Mouse (Mus musculus) heart, adult 2 months (tissue): ENCODE results near the gene Atp6v0a4. TPM values are rescaled to one million over a fixed set of nuclear protein-coding genes. Genes with fewer than 3 reads are reported as not detected.

Source experiments
- DNase-seq, 2 experiments: peaks; one replicate each; pipeline ENCODE4 v3.0.0; 2021
- H3K27ac ChIP-seq: fragments of 200-600 bp; 2 replicates; pipeline ENCODE4 v1.8.1; 2022
- H3K27me3 ChIP-seq: fragments of 200-500 bp; 2 replicates; pipeline ENCODE4 v1.6.1; 2012; ENCODE audit warnings: mild to moderate bottlenecking, low read length, inconsistent platforms, mixed read lengths; ENCODE audit not compliant: control insufficient read depth, insufficient read depth
- H3K36me3 ChIP-seq: fragments of 200-500 bp; 2 replicates; pipeline ENCODE4 v1.6.1; 2012; ENCODE audit warnings: low read length, inconsistent platforms; ENCODE audit not compliant: control insufficient read depth, insufficient read depth
- H3K4me1 ChIP-seq: fragments of 200-500 bp; 2 replicates; pipeline ENCODE4 v1.6.1; 2011; ENCODE audit warnings: low read length; ENCODE audit not compliant: control insufficient read depth, insufficient read depth
- H3K4me3 ChIP-seq: fragments of 200-600 bp; 2 replicates; pipeline ENCODE4 v1.8.1; 2022
- H3K79me2 ChIP-seq: fragments of 200-500 bp; replicated peaks from 2 replicates; pipeline ENCODE4 v1.6.1; 2012; ENCODE audit warnings: mild to moderate bottlenecking, inconsistent platforms, low read length, moderate library complexity, mixed read lengths; ENCODE audit not compliant: control insufficient read depth, insufficient read depth
- H3K9ac ChIP-seq: fragments of 200-500 bp; 2 replicates; pipeline ENCODE4 v1.6.1; 2012; ENCODE audit warnings: low read depth, mild to moderate bottlenecking, control low read depth, inconsistent platforms, low read length, mixed read lengths
- CTCF ChIP-seq: fragments of 200-600 bp; IDR thresholded peaks from 2 replicates; pipeline ENCODE4 v1.8.1; 2022; ENCODE audit warnings: antibody characterized with exemption, mild to moderate bottlenecking, moderate library complexity
- EP300 ChIP-seq: fragments of 200-500 bp; IDR thresholded peaks from 2 replicates; pipeline ENCODE4 v1.6.1; 2011; ENCODE audit warnings: low read depth, low read length, control low read depth; ENCODE audit not compliant: insufficient read depth
- POLR2A ChIP-seq: fragments of 200-500 bp; IDR thresholded peaks from 2 replicates; pipeline ENCODE4 v1.6.1; 2011; ENCODE audit warnings: mild to moderate bottlenecking, low read depth, low read length, control low read depth; ENCODE audit not compliant: insufficient read depth
- WGBS: fragments of 180-500 bp; shearing (Covaris S2); methylation state at CpG from one replicate; pipeline ENCODE4 v1.1.7; 2018; 5-methylcytosine and 5-hydroxymethylcytosine counted together
- intact Hi-C: fragments of 180-260 bp; cut with DNase I; formaldehyde crosslinking; loops from one replicate; pipeline ENCODE4 v1.15.1; 2025
- polyA plus RNA-seq: library from polyadenylated mRNA; depleted of rRNA; stranded (reverse); fragments of >200 nt; gene quantifications from 2 replicates; pipeline ENCODE4 v1.2.3, GENCODE M21; 2012
- total RNA-seq, 2 experiments: library from RNA; stranded (reverse); gene quantifications; 2 replicates each; pipeline ENCODE4 v1.2.3; 2021

The Atp6v0a4 gene
- total and polyA plus RNA-seq, 3 experiments = 1.0 to 2.5 (median 1.4) TPM

GRCm38 (mm10) chr6:38134806-38135559, 10.6 kb upstream of the Atp6v0a4 start:
- no peaks in the 10 kb centered on the region for H3K27me3 ChIP-seq
- H3K4me1 ChIP-seq = peaks cover 4% of the 10 kb centered on the region; the same call in 1 of the 2 replicates
- no peaks in the 10 kb centered on the region for H3K36me3 ChIP-seq
- no peak overlapping the region for H3K4me3 ChIP-seq
- no peak overlapping the region for H3K27ac ChIP-seq
- DNase-seq = peak; percentile 55 to 72
- 62% methylated on average over 8 of the region's 8 CpGs for WGBS
- intact Hi-C loops = no loop called here
- TF ChIP-seq POLR2A (no peak), EP300 (0 out of 2 replicates have a peak, but pooled peaks have one; percentile 29), CTCF (no peak)
- no peak overlapping the region for H3K9ac ChIP-seq
- H3K79me2 ChIP-seq = no peaks in the 10 kb centered on the region

- DNase-seq = peak; percentile 61 to 73
- WGBS = 60% methylated on average over 4 of the region's 4 CpGs
- no peak for TF ChIP-seq POLR2A
- TF ChIP-seq CTCF = 0 out of 2 replicates have a peak, but pooled peaks have one; percentile 3
These were observed 7.4 kb upstream of the Atp6v0a4 start for GRCm38 (mm10) chr6:38131801-38132231.

GRCm38 (mm10) chr6:38129883-38130282, 5.5 kb upstream of the Atp6v0a4 start:
- H3K27me3 ChIP-seq = no peaks in the 10 kb centered on the region
- WGBS = 98% methylated on average over 5 of the region's 5 CpGs
- peaks cover 2% of the 10 kb centered on the region; the same call in 1 of the 2 replicates for H3K4me1 ChIP-seq
- no peaks in the 10 kb centered on the region for H3K36me3 ChIP-seq
- no peak overlapping the region for H3K9ac ChIP-seq
- no peak for DNase-seq
- H3K27ac ChIP-seq = no peak overlapping the region
- no peak for TF ChIP-seq EP300
- peak; percentile 33 for TF ChIP-seq CTCF
- no peak overlapping the region for H3K4me3 ChIP-seq
- intact Hi-C loops = no loop called here
- no peaks in the 10 kb centered on the region for H3K79me2 ChIP-seq

More at GRCm38 (mm10) chr6:38131801-38132231, 7.4 kb upstream of the Atp6v0a4 start:
- H3K4me3 ChIP-seq = no peak overlapping the region
- no peaks in the 10 kb centered on the region for H3K79me2 ChIP-seq
- no peaks in the 10 kb centered on the region for H3K27me3 ChIP-seq
- no peak overlapping the region for H3K27ac ChIP-seq
- peaks cover 4% of the 10 kb centered on the region; the same call in 1 of the 2 replicates for H3K4me1 ChIP-seq
- intact Hi-C loops = no loop called here
- H3K9ac ChIP-seq = no peak overlapping the region
- no peaks in the 10 kb centered on the region for H3K36me3 ChIP-seq

GRCm38 (mm10) chr6:38128115-38128514, 3.7 kb upstream of the Atp6v0a4 start:
- Histone ChIP-seq H3K27ac (no peak overlapping the region), H3K9ac (no peak overlapping the region), H3K79me2 (no peaks in the 10 kb centered on the region), H3K27me3 (no peaks in the 10 kb centered on the region), H3K4me1 (peaks cover 4% of the 10 kb centered on the region; the same call in 1 of the 2 replicates), H3K36me3 (no peaks in the 10 kb centered on the region), H3K4me3 (no peak overlapping the region)
- TF ChIP-seq EP300 = no peak
- TF ChIP-seq POLR2A = no peak
- no peak for TF ChIP-seq CTCF
- no peak for DNase-seq
- intact Hi-C loops = no loop called here
- 51% methylated on average over 14 of the region's 14 CpGs for WGBS

- Histone ChIP-seq H3K36me3 (no peaks in the 10 kb centered on the region), H3K4me1 (peaks cover 2% of the 10 kb centered on the region; the same call in 1 of the 2 replicates), H3K27me3 (no peaks in the 10 kb centered on the region), H3K4me3 (no peak overlapping the region), H3K27ac (no peak overlapping the region), H3K9ac (no peak overlapping the region), H3K79me2 (no peaks in the 10 kb centered on the region)
- TF ChIP-seq EP300 (no peak), POLR2A (no peak), CTCF (no peak)
- intact Hi-C loops = no loop called here
- 94% methylated on average over 3 of the region's 3 CpGs for WGBS
- no peak for DNase-seq
These were observed 1.1 kb upstream of the Atp6v0a4 start for GRCm38 (mm10) chr6:38125462-38125861.

GRCm38 (mm10) chr6:38124882-38125281, 496 bp upstream of the Atp6v0a4 start:
- 97% methylated on average over 5 of the region's 5 CpGs for WGBS

More at GRCm38 (mm10) chr6:38124882-38125281, 496 bp upstream of the Atp6v0a4 start:
- no peak for DNase-seq
- Histone ChIP-seq H3K4me1 (peaks cover 2% of the 10 kb centered on the region; the same call in 1 of the 2 replicates), H3K27me3 (no peaks in the 10 kb centered on the region), H3K36me3 (no peaks in the 10 kb centered on the region), H3K79me2 (no peaks in the 10 kb centered on the region), H3K27ac (no peak overlapping the region), H3K4me3 (no peak overlapping the region), H3K9ac (no peak overlapping the region)
- no peak for TF ChIP-seq CTCF
- TF ChIP-seq EP300 = no peak
- TF ChIP-seq POLR2A = no peak
- intact Hi-C loops = no loop called here
